Mouse (Mus musculus) olfactory bulb, adult 2 months (tissue): ENCODE measurements around the gene Gclc.

Experiments
- CTCF ChIP-seq: fragments of 200-500 bp; IDR thresholded peaks from 2 replicates; pipeline ENCODE4 v1.5.1; 2012; ENCODE audit warnings: low read depth, mild to moderate bottlenecking, low read length, moderate library complexity; ENCODE audit not compliant: insufficient read depth
- POLR2A ChIP-seq: fragments of 200-500 bp; IDR thresholded peaks from 2 replicates; pipeline ENCODE4 v1.6.1; 2012; ENCODE audit warnings: mild to moderate bottlenecking, low read depth, low read length, moderate library complexity; ENCODE audit not compliant: insufficient read depth

GRCm38 (mm10) chr9:77754728-77755402 is 530 bp downstream of the Gclc start:
- no peak for TF ChIP-seq CTCF
- TF ChIP-seq POLR2A, result no peak
